Mouse (Mus musculus) ES-Bruce4 (cell line): ENCODE results near the gene Klf16.

ENCODE experiments used
- CTCF ChIP-seq: IDR thresholded peaks from one replicate; pipeline ENCODE4 v1.8.1; 2011; ENCODE audit warnings: low read depth, low read length
- POLR2A ChIP-seq: IDR thresholded peaks from one replicate; pipeline ENCODE4 v1.8.1; 2011; ENCODE audit warnings: low read length; ENCODE audit not compliant: insufficient read depth

- no peak for TF ChIP-seq CTCF
- no peak for TF ChIP-seq POLR2A
Measured at GRCm38 (mm10) chr10:80549279-80549678, 27.8 kb downstream of the Klf16 start.
